Comparison of ENCODE assay signal across 19 mouse cellular contexts in the genomic region with DNA sequence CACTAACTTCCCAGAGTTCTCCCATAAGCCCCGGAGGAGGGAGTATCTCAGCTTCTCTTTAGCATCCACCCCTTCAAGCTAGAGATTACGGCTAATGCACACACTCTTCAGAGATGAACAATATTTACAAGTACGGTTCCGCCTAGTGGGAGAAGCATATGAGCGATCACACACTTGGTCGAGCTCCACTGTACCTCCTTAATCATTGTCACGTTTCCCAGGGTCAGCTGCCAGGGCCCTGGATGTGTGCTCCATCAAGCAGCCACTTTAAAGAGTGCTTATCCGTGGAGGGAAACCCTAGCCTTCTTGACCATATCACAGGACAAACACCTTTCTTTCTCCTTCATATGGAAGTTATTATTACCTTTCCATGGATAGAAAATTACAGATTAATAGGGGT.
A peak's percentile ranks its signal among the peaks of the same experiment; 100 is the strongest.
DNase-seq lines count a peak whose midpoint lies in the region; ATAC-seq lines count a peak whose summit lies in the region.
"Had no signal": no experiment of that assay in that cellular context is flagged by ENCODE, and none has a peak within 500 bp of the region (broad histone marks: within the 10 kb centered on the region; RNA-seq: fewer than 3 reads in every experiment).

No protein-coding gene starts in this region.

- H3K36me3 ChIP-seq in hindbrain, embryonic 14.5 days (replicated peaks; ENCODE audit: control insufficient read depth, insufficient read depth) = no peaks in the 10 kb centered on the region
- no peaks in the 10 kb centered on the region for H3K36me3 ChIP-seq in hindbrain, embryonic 13.5 days
- H3K36me3 ChIP-seq in embryonic facial prominence, embryonic 12.5 days = no peaks in the 10 kb centered on the region
- H3K36me3 ChIP-seq in limb, embryonic 12.5 days = no peaks in the 10 kb centered on the region

- ATAC-seq in hindbrain, embryonic 14.5 days (ENCODE audit: low FRiP score) = no peak
- no peak for ATAC-seq in hindbrain, embryonic 13.5 days (ENCODE audit: low FRiP score)
- no peak for ATAC-seq in embryonic facial prominence, embryonic 12.5 days (ENCODE audit: insufficient number of reproducible peaks, insufficient read depth, low FRiP score, low TSS enrichment)
- ATAC-seq in limb, embryonic 12.5 days (ENCODE audit: insufficient number of reproducible peaks, insufficient read depth, low FRiP score, low TSS enrichment, low read depth) = no peak; the same call in 1 of the 2 replicates
- ATAC-seq: activated CD4-positive, CD25-positive, alpha-beta regulatory T cell, adult 4 months; CD4-positive, CD25-positive, alpha-beta regulatory T cell, adult 4 months had no signal

- 70% methylated on average over 8 of the region's 8 CpGs for WGBS in hindbrain, embryonic 14.5 days
- WGBS in hindbrain, embryonic 13.5 days = 67% methylated on average over 8 of the region's 8 CpGs
- WGBS in embryonic facial prominence, embryonic 12.5 days = 37% methylated on average over 8 of the region's 8 CpGs
- WGBS in limb, embryonic 12.5 days = 17% methylated on average over 8 of the region's 8 CpGs

- peak; percentile 28 for DNase-seq in hindbrain, embryonic 14.5 days (ENCODE audit: low spot score)
- DNase-seq in embryo, embryonic 10 days (ENCODE audit: low spot score) = peak; percentile 48
- no peak for DNase-seq in frontal cortex, postnatal 10 days (ENCODE audit: low spot score in 2 of 2)
- no peak for DNase-seq in ovary, postnatal 14 days (ENCODE audit: low spot score)
- DNase-seq: adrenal gland, postnatal 14 days; cerebellum, postnatal 25 days; gastrocnemius, postnatal 14 days; heart, postnatal 36 days; kidney, adult 2 months; layer of hippocampus, adult 9-11 months; liver; lung, postnatal 10 days had no signal

- no peak overlapping the region for H3K4me2 ChIP-seq in hindbrain, embryonic 14.5 days (replicated peaks)
- H3K4me2 ChIP-seq in hindbrain, embryonic 13.5 days = no peak overlapping the region
- peak overlapping the region; percentile 34; the same call in 1 of the 2 replicates for H3K4me2 ChIP-seq in embryonic facial prominence, embryonic 12.5 days (replicated peaks)
- H3K4me2 ChIP-seq in limb, embryonic 12.5 days = peak overlapping the region; percentile 54; the same call in 1 of the 2 replicates

- H3K9me3 ChIP-seq in hindbrain, embryonic 14.5 days (ENCODE audit: control insufficient read depth, low read length) = no peaks in the 10 kb centered on the region
- no peaks in the 10 kb centered on the region for H3K9me3 ChIP-seq in hindbrain, embryonic 13.5 days
- H3K9me3 ChIP-seq in embryonic facial prominence, embryonic 12.5 days = no peaks in the 10 kb centered on the region
- no peaks in the 10 kb centered on the region for H3K9me3 ChIP-seq in limb, embryonic 12.5 days

- no peak overlapping the region for H3K4me3 ChIP-seq in hindbrain, embryonic 14.5 days (replicated peaks; ENCODE audit: low read length)
- H3K4me3 ChIP-seq in hindbrain, embryonic 13.5 days = no peak overlapping the region
- H3K4me3 ChIP-seq in embryonic facial prominence, embryonic 12.5 days = no peak overlapping the region
- H3K4me3 ChIP-seq in limb, embryonic 12.5 days (replicated peaks) = no peak overlapping the region
- H3K4me3 ChIP-seq: myocyte had no signal

- H3K9ac ChIP-seq in hindbrain, embryonic 14.5 days = no peak overlapping the region
- no peak overlapping the region for H3K9ac ChIP-seq in hindbrain, embryonic 13.5 days
- no peak overlapping the region for H3K9ac ChIP-seq in embryonic facial prominence, embryonic 12.5 days
- no peak overlapping the region for H3K9ac ChIP-seq in limb, embryonic 12.5 days (replicated peaks)

- no peaks in the 10 kb centered on the region for H3K4me1 ChIP-seq in hindbrain, embryonic 14.5 days (replicated peaks; ENCODE audit: control insufficient read depth, insufficient read depth, low read length)
- peaks cover 7% of the 10 kb centered on the region for H3K4me1 ChIP-seq in hindbrain, embryonic 13.5 days (replicated peaks)
- peaks cover 36% of the 10 kb centered on the region for H3K4me1 ChIP-seq in embryonic facial prominence, embryonic 12.5 days
- H3K4me1 ChIP-seq in limb, embryonic 12.5 days (replicated peaks) = peaks cover 34% of the 10 kb centered on the region

- H3K27me3 ChIP-seq in hindbrain, embryonic 14.5 days (ENCODE audit: control insufficient read depth, insufficient read depth, low read length) = no peaks in the 10 kb centered on the region
- no peaks in the 10 kb centered on the region for H3K27me3 ChIP-seq in hindbrain, embryonic 13.5 days
- H3K27me3 ChIP-seq in embryonic facial prominence, embryonic 12.5 days = no peaks in the 10 kb centered on the region
- H3K27me3 ChIP-seq in limb, embryonic 12.5 days = peaks cover 25% of the 10 kb centered on the region

- H3K27ac ChIP-seq in hindbrain, embryonic 14.5 days = no peak overlapping the region
- H3K27ac ChIP-seq in hindbrain, embryonic 13.5 days = no peak overlapping the region
- no peak overlapping the region for H3K27ac ChIP-seq in embryonic facial prominence, embryonic 12.5 days
- H3K27ac ChIP-seq in limb, embryonic 12.5 days = no peak overlapping the region
- H3K27ac ChIP-seq: stomach, postnatal 0 days had no signal

Comparison
In these comparisons a context has a peak if more than half of its experiments do, and no peak if none do; other contexts are left out.
1. DNase-seq: peak in hindbrain, embryonic 14.5 days (single experiment) and embryo, embryonic 10 days (single experiment); none in frontal cortex, postnatal 10 days (0 of 2) and ovary, postnatal 14 days (single experiment).
2. H3K4me2 ChIP-seq: peak in embryonic facial prominence, embryonic 12.5 days (single experiment) and limb, embryonic 12.5 days (single experiment); none in hindbrain, embryonic 14.5 days (single experiment) and hindbrain, embryonic 13.5 days (single experiment).